Mouse (Mus musculus) 3134 (cell line): ENCODE data around the gene Ubxn1.

ENCODE experiments used
- DNase-seq: peaks from one replicate; pipeline ENCODE4 v3.0.0-alpha.2; 2011; ENCODE audit warnings: low spot score; ENCODE audit not compliant: insufficient read length; ENCODE audit errors: extremely low read depth

Ubxn1 gene

DNA sequence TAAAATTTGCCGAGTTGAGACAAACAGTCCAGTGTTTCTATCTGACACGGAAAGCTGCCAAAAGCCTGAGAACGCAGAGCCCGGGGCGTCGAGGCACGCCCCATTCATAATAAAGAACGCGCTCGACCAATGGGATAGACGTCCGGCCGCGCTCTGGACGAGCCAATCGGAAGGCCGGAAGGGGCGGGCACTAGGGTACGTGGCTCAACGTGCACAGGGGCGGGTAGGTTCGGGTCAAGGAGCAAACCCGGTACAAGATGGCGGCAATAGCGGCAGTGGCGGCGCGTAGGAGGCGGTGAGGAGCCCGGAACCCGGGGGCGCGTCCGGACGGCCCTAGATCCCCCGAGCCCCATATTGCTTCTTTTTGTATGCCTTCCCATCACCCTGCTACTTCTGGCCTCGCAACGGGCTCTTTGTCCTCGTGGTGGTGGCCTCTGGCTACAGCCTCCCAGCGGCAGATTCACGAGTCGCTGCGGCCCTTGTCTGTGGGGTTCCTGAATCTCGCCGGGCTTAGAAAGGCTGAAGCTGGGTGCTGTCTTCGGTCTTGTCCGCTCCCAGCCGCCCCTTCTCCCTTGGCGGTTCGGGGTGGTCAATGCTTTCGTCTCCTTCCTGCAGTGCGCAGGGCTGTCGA, 26.7 kb downstream of the Ubxn1 start, which contains the start of gene Ganab:
TSS of gene Ganab (plus strand) at position 207 of the 631 bp plus-strand sequence.
- DNase-seq = peak; percentile 92

DNA sequence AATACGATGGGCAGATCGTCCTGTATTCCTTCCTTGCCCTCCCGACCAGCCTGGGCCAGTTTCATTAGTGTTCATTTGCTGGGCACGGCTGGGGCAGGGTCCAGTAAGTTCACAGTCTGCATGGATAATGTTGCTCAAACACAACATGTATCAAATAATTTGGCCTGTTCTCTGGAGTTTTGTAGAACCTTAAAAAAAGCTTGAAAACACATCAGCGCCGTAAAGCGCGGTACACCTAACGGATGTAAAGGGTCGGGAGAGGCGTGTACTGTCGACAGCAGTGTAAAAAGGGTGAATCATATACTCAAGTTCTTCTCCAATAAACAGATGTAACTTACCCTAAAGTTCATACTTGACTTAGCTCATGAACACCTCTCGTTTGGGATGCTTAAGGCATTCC, 27.3 kb downstream of the Ubxn1 start:
- DNase-seq = no peak

DNA sequence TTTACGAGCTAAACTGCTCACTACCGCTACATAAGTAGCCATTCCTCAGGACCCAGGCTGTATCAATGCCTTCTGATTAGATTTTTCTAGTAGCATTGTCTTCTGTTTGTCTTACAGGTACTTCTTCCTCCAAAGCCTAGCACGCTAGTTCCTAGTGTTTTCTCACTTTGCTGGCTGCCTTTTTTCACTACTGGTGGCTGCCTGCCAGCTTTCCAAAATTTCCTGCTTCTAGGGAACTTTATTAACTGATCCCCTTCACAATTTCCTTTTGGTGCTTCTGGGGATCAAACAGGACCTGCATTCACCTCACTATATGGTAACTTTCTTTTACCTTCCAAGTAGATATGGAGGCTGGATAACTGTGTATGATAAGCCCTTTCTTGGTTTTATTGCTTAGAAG, 27.8 kb downstream of the Ubxn1 start:
- no peak for DNase-seq

DNA sequence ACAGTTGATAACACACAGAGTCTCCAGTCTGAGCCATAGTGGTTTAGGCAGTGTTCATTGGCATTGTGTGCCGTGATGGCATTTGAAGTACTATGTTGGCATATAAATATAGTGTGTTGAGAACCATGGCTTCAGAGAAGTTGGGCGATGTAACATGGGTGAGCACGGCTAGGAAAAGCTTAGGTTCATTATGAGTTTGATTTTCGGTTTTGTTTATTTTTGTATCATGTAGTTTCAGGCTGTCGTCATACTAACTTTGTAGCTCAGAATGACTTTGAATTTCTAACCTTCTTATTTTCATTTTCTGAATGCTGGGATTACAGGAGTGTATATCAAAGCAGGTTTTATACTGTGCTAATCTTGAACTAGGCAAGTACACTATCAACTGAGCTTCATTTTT, 32.1 kb downstream of the Ubxn1 start:
- DNase-seq = no peak

DNA sequence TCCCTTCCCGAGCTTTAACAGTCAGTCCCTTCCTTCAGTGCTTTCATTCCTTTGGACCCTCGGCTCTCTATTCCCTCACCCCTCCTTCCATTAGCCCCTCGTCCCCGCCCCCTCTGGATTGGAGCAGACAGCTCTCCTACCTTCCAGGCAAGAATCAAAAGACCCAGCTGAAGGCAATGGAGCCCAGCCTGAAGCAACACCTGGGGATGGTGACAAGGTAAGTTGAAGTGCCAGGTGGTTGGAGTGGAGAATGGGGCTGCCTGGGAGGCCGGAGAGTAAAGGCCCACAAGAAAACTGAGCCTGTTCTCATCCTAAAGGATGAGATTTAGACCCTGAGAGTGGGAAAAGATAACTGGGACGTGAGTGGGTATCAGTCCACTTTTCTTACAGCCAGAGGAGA, 37.2 kb downstream of the Ubxn1 start:
- DNase-seq = no peak

DNA sequence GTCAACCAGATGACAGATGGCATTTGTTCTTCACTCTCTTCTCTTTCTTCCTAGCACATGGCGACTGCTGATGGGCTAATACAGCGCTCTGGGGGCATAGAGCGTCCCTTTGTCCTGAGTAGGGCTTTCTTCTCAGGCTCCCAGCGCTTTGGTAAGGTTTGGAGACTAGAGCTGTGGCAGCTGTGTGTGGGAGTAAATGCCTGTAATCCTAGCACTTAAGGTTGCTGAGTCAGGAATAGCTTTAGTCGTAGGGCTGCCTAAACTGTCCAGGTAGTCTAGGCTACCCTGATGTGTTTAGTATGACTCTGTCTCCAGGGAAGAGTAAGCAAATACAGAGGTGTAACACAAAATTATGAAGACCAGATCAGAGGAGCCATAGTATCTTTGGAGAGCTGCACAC, 40.5 kb downstream of the Ubxn1 start:
- DNase-seq = no peak

DNA sequence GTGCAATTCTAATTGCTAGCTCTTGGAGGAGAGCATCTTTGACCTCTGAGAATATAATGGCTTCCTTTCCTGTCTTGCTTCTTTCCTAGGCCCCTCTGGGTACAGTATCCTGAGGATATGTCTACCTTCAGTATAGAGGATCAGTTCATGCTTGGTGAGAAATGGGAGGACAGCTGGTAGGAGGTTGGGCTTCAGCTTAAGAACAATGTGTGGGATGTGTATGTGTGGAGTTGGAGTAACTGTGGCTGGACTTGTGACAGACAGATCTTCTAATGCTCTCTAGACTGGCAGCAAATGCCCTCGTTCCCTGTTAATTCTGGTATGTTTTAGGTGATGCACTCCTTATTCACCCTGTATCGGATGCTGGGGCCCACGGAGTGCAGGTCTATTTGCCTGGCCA, 42.9 kb downstream of the Ubxn1 start:
- no peak for DNase-seq

DNA sequence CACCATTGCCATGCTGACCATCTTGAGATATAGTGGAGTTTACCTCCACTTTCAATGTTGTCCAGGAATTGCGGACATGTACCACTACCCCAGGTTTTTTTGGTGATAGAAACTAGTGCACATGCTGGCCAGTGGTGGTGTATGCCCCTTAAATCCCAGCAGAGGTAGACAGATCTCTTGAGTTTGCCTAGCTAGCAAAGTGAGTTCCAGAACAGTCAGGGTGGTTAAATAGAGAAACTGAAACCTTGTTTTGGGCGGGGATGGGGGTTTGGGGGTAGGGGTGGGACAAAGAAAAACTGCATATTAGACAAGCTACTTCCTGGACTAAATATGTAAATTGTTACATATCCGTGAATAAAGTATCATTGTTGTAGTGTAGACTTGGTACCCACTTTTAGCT, 47.7 kb downstream of the Ubxn1 start:
- DNase-seq = no peak

DNA sequence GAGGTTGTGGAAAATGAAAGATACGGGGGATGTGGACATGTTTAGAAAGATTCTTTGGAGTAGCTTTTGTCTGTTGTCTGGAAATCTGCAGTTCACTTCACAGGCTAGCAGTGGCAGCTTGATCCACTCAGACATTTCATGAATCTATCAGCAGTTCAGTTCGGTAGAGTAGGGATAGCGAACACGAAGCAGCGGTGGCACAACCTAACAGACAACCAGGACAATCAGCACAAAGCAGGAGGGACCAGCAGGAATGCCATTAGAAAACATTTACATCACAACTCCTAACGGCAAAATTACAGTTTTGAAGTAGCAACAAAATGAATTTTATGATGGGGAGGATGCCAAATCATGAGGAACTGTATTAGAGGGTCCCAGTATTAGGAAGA, 48.4 kb downstream of the Ubxn1 start:
- no peak for DNase-seq

DNA sequence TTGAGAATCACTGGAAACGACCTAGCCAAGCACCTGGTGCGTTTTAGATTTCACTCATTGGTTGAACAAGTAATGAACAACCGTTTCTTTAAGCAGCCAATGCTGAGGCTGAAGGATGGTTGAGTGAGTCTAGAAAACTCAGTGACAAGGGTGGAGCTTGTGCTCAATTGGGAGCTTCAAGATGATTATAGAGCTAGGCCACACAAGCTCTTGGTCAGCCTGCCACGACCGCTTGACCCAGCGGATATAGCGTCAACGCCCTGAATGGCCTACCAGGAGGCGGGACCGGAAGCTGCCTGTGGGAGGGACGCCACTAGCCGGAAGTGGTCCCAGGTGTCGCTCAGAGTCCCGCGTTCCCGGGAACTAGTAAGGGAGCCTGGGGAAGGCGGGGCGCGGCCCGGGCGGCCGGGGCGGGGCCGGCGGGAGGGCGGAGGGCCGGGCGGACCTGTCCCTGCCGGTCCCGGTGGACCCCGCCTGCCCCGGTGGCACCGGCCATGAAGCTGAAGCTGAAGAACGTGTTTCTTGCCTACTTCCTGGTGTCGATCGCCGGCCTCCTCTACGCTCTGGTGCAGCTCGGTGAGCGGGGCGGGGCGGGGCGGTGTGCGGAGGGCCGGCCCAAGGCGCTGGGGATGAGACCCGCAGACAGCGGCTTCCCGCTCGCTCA, 48.9 kb downstream of the Ubxn1 start, which contains the start of gene B3gat3:
TSS of gene B3gat3 (plus strand) at position 302 of the 664 bp plus-strand sequence.
- peak; percentile 92 for DNase-seq

DNA sequence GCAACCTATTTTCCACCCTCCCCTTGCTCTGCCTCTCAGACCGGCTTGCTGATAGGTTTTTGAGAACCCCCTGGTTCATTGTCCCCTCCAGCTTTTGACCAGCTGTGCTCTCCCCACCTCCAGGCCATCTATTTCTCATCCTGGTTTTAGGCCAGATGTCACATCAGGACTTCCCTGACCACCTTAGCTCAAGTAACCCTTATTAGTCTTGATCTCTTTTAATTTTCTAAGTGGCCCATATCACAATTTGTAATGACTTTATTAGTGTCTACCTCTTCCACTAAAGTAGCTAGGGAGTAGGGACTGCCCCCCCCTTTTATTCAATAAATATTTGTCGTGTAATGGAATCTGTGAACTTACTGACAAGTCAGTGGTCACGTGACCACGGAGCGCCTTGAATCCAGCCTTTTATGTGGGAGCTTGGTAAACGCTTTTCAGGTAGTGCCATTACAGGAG, 49.6 kb downstream of the Ubxn1 start:
- DNase-seq = peak; percentile 24

DNA sequence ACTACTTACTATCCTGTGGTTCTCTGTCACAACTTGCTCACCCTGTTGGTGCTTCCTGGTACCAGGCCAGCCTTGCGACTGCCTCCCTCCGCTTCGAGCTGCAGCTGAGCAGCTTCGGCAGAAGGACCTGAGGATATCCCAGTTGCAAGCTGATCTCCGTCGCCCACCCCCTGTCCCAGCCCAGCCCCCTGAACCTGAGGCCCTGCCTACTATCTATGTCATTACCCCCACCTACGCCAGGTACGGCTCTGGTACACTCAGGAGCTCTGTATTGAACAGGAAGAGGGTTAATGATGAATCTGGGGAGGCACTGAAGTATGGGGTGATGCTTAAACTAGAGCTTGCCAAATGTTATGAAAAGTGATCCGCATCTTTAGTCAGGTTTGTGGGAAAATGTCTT, 50.4 kb downstream of the Ubxn1 start:
- no peak for DNase-seq
